Mouse (Mus musculus): ENCODE results near the gene Med12l. TPM values are rescaled to one million over a fixed set of nuclear protein-coding genes. Genes with fewer than 3 reads are reported as not detected.
"Not testable (repeated sequence)": the region's sequence is repeated elsewhere in the genome, so short reads cannot be mapped to it uniquely, and the experiment has no call there.

Med12l gene
- polyA plus RNA-seq, 1 experiment, result 0.71 TPM

DNA sequence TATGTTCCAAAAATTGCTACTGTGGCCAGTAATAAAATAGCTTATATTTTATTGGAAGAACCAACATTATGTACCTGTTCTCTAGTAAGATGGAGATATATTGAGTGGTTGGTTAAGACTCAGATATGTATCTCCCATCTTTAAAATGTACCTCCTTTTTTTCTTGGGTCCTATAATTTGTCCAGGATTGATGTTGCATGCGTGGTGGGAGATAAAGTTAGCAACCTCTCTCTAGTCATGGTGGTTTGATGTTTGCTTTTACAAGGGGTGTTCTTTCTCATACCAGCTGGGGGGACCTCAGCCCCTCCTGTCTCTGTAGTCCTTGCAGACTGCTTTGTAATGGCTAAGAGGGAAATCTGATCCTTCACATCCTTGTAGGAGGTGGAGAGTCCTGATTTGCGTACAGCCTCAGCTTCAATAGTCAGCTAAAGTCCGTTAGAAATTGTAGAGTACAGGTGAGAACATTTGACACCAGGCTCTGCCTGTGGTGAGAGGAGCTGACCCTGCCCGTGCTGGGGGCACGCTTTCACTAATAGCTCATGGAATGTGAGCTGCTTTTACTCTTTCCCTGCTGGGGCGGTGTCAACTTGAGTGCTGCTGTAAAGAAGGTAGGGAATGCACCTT is 74.8 kb downstream of the Med12l start:
- no peak overlapping the region for H3K4me3 ChIP-seq (replicated peaks; ENCODE audit: extremely low read depth, low read depth, low read length)
- TF ChIP-seq POLR2A (IDR thresholded peaks at IDR 0.05; ENCODE audit: borderline replicate concordance, extremely low read depth, low read depth, low read length), result no peak
- TF ChIP-seq CTCF (IDR thresholded peaks at IDR 0.05; ENCODE audit: insufficient read depth, low read length), result no peak
- H3K4me1 ChIP-seq (ENCODE audit: control insufficient read depth, insufficient read depth, low read length), result no peaks in the 10 kb centered on the region
- WGBS, result 41% methylated on average over 6 of the region's 6 CpGs
- no peak for DNase-seq

- TF ChIP-seq CTCF (IDR thresholded peaks at IDR 0.05; ENCODE audit: insufficient read depth, low read length) (no peak), POLR2A (IDR thresholded peaks at IDR 0.05; ENCODE audit: borderline replicate concordance, extremely low read depth, low read depth, low read length) (no peak)
- H3K4me3 ChIP-seq (replicated peaks; ENCODE audit: extremely low read depth, low read depth, low read length), result no peak overlapping the region
- no peak for DNase-seq
These were observed 75.3 kb downstream of the Med12l start for GRCm38 (mm10) chr3:59080919-59081318.

GRCm38 (mm10) chr3:59092702-59093101 is 87.1 kb downstream of the Med12l start:
- no peak for DNase-seq
- TF ChIP-seq CTCF (IDR thresholded peaks at IDR 0.05; ENCODE audit: insufficient read depth, low read length), result no peak
- TF ChIP-seq POLR2A (IDR thresholded peaks at IDR 0.05; ENCODE audit: borderline replicate concordance, extremely low read depth, low read depth, low read length), result no peak
- WGBS, result 77% methylated on average over 11 of the region's 11 CpGs
- Histone ChIP-seq H3K4me3 (replicated peaks; ENCODE audit: extremely low read depth, low read depth, low read length) (no peak overlapping the region), H3K4me1 (ENCODE audit: control insufficient read depth, insufficient read depth, low read length) (no peaks in the 10 kb centered on the region; the same call in 1 of the 2 replicates)

More at GRCm38 (mm10) chr3:59080919-59081318, 75.3 kb downstream of the Med12l start:
- H3K4me1 ChIP-seq (ENCODE audit: control insufficient read depth, insufficient read depth, low read length), result no peaks in the 10 kb centered on the region
- 16% methylated on average over 7 of the region's 7 CpGs for WGBS

- TF ChIP-seq POLR2A (IDR thresholded peaks at IDR 0.05; ENCODE audit: borderline replicate concordance, extremely low read depth, low read depth, low read length), result no peak
- no peak for TF ChIP-seq CTCF (IDR thresholded peaks at IDR 0.05; ENCODE audit: insufficient read depth, low read length)
- Histone ChIP-seq H3K4me3 (replicated peaks; ENCODE audit: extremely low read depth, low read depth, low read length) (no peak overlapping the region), H3K4me1 (ENCODE audit: control insufficient read depth, insufficient read depth, low read length) (no peaks in the 10 kb centered on the region; the same call in 1 of the 2 replicates)
- 59% methylated on average over 6 of the region's 6 CpGs for WGBS
- no peak for DNase-seq
These were observed 91.8 kb downstream of the Med12l start for GRCm38 (mm10) chr3:59097421-59097820.

DNA sequence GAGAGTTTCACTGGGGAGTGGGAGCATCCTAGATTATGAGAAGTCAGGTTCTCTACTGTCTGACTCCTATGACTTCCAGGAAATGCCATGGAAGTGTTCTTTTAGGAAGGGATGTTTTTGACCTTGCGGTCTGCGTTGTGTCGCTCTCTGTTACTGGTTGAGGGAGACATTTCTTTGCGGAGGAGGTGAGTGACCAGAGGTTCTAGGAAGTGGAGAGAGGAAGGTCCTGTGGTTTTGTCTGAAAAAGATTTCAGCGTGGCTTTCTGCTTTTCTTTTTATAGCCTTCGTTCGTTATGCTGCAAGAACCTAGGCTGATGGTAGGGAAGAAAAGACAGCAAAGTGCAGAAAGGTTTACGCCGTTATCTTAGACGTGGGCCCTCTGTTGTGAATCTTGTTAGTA is 92.9 kb downstream of the Med12l start:
- 78% methylated on average over 10 of the region's 10 CpGs for WGBS
- no peak for TF ChIP-seq POLR2A (IDR thresholded peaks at IDR 0.05; ENCODE audit: borderline replicate concordance, extremely low read depth, low read depth, low read length)
- TF ChIP-seq CTCF (IDR thresholded peaks at IDR 0.05; ENCODE audit: insufficient read depth, low read length), result no peak
- no peaks in the 10 kb centered on the region; the same call in 1 of the 2 replicates for H3K4me1 ChIP-seq (ENCODE audit: control insufficient read depth, insufficient read depth, low read length)
- DNase-seq, result no peak
- no peak overlapping the region for H3K4me3 ChIP-seq (replicated peaks; ENCODE audit: extremely low read depth, low read depth, low read length)

DNA sequence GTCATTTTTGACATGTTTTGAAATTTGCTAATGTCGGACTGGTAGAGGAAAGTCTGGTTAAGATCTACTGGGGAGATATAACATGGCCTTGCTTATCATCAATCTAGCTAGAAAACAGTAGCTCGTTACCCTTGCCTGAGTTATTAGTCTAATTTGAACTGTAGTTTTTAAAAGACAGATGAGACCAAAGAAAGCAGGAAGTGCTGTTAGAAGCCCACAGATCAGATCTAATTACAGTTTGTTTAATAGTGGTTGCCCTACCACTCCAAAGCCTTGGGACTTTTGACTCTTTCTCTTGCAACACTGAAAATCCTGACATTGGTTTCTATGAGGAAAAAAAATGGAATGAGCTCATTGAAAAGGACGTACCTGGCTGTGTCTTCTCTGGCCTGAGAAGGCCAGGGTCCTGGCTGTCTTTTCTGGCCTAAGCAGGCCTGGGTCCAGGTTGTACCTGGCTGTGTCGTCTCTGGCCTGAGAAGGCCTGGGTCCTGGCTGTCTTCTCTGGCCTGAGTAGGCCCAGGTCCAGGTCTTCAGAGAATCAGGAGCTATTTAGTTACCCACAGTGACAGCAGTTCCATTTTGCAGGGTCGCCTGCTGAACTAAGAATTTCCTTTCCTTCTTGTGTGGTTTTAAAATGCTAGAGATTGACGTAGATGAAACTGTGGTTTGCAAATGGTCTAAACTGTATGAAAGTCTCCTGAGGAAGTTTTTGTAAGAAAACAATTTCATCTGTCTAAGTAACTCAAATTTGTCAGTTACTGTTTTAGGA is 95.8 kb downstream of the Med12l start, which contains the start of gene Gpr171:
Gene Gpr171 (minus strand): TSS at position 604 of the 769 bp plus-strand sequence.
- no peaks in the 10 kb centered on the region; the same call in 1 of the 2 replicates for H3K4me1 ChIP-seq (ENCODE audit: control insufficient read depth, insufficient read depth, low read length)
- H3K4me3 ChIP-seq (replicated peaks; ENCODE audit: extremely low read depth, low read depth, low read length), result no peak within 1 kb of the TSS
- DNase-seq, result no peak
- no peak for TF ChIP-seq CTCF (IDR thresholded peaks at IDR 0.05; ENCODE audit: insufficient read depth, low read length)
- no peak for TF ChIP-seq POLR2A (IDR thresholded peaks at IDR 0.05; ENCODE audit: borderline replicate concordance, extremely low read depth, low read depth, low read length)
- 70% methylated on average over 6 of the region's 6 CpGs for WGBS

DNA sequence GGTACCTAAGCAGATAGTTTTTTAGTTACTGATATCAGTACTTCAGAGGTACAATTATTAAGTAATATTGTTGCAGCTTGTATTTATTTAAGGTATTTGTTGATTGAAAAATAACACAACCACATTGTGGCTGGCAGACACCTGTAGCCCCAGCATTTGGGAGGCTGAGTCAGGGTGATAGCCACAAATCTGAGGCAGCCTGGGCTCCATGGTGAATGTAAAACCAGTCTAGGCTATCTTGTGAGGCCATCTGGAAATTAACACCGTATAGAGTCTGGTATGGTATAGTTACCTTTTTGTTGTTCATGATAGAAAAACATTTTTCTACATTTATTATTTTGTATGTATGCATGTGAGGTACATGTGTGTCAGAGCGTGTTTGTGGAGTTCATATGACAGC is 96.5 kb downstream of the Med12l start:
- DNase-seq, result no peak
- TF ChIP-seq CTCF (IDR thresholded peaks at IDR 0.05; ENCODE audit: insufficient read depth, low read length) (no peak), POLR2A (IDR thresholded peaks at IDR 0.05; ENCODE audit: borderline replicate concordance, extremely low read depth, low read depth, low read length) (no peak)
- no peaks in the 10 kb centered on the region; the same call in 1 of the 2 replicates for H3K4me1 ChIP-seq (ENCODE audit: control insufficient read depth, insufficient read depth, low read length)
- 91% methylated on average over 2 of the region's 2 CpGs for WGBS
- H3K4me3 ChIP-seq (replicated peaks; ENCODE audit: extremely low read depth, low read depth, low read length), result no peak overlapping the region

DNA sequence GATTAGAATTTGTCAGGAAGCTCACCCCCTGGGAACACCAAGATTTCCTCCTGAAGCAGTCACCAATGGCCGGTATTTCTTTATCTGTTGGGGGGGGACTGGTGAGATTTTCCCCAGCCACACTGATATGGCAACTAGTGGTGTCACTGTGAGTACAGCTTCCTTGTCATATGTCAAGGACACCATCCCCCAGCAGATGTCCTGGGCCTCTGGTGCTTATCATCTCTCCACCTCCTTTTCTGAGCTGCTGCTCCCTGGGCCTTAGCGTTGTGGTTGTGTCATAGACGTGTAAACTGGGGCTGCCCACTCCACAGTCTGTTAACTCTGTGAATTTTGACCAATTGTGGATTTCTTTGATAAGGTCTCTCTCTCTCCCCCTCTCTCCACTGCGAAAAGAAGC is 98.8 kb downstream of the Med12l start:
- H3K4me1 ChIP-seq (ENCODE audit: control insufficient read depth, insufficient read depth, low read length), result no peaks in the 10 kb centered on the region
- no peak overlapping the region for H3K4me3 ChIP-seq (replicated peaks; ENCODE audit: extremely low read depth, low read depth, low read length)
- 55% methylated on average over 4 of the region's 4 CpGs for WGBS
- DNase-seq, result no peak
- TF ChIP-seq POLR2A (IDR thresholded peaks at IDR 0.05; ENCODE audit: borderline replicate concordance, extremely low read depth, low read depth, low read length), result no peak
- no peak for TF ChIP-seq CTCF (IDR thresholded peaks at IDR 0.05; ENCODE audit: insufficient read depth, low read length)

DNA sequence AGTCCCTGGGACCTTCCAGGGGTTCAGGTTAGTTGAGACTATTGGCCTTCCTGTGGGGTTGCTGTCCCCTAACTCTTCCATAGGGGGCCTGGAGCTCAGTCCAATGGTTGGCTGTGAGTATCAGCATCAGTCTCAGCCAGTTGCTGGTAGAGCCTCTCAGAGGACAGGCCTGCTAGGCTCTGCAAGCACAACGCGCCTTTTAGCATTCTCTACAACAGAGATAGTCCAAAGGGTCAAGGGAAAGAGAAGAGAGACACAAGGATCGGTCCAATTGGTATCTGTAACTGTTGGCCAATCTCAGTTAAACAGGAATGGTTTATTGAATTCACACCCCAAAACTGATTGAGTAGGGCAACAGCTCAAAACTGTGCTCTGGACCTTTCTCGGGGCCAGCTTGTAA is 101.8 kb downstream of the Med12l start:
- no peak for DNase-seq
- TF ChIP-seq POLR2A (IDR thresholded peaks at IDR 0.05; ENCODE audit: borderline replicate concordance, extremely low read depth, low read depth, low read length), result no peak
- Histone ChIP-seq H3K4me3 (replicated peaks; ENCODE audit: extremely low read depth, low read depth, low read length) (no peak overlapping the region), H3K4me1 (ENCODE audit: control insufficient read depth, insufficient read depth, low read length) (no peaks in the 10 kb centered on the region)
- WGBS, result 92% methylated on average over 4 of the region's 4 CpGs

DNA sequence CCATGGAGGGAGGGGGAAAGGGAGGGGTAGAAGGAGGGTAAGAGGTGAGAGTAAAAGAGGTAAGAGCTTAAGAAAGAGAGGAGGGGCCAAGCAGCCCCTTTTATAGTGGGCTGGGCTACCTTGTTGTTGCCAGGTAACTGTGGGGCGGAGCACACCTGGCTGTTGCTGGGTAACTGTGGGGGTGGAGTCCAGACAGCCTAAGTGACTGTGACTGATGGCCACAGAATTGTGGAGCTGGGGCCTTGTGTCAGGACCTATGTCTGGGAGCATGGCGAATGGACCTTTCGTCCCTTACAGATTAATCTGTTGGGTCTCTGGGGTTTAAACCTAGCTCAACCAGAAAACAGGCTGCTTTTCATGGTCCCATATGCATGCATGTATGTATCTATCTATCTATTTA is 104.2 kb downstream of the Med12l start:
- H3K4me1 ChIP-seq (ENCODE audit: control insufficient read depth, insufficient read depth, low read length); H3K4me3 ChIP-seq (replicated peaks; ENCODE audit: extremely low read depth, low read depth, low read length); DNase-seq: not testable (repeated sequence)
- 92% methylated on average over 3 of the region's 3 CpGs for WGBS

Measured in lung, adult 2 months (tissue).